8 mouse cellular contexts compared by ENCODE assay signal in genomic region chr11:95259088-95259849, GRCm38 (mm10). TPM values are rescaled to one million over a fixed set of nuclear protein-coding genes. Genes with fewer than 3 reads are reported as not detected.
DNase-seq lines count a peak whose midpoint lies in the region; ATAC-seq and TF ChIP-seq lines count a peak whose summit lies in the region.

No protein-coding gene starts in this region.

- H3K27ac ChIP-seq in hindbrain, embryonic 12.5 days = peak overlapping the region; percentile 57

- peaks cover 10% of the 10 kb centered on the region; the same call in 1 of the 2 replicates for H3K4me1 ChIP-seq in hindbrain, embryonic 12.5 days

- under 1% methylated on average over 70 of the region's 73 CpGs for WGBS in hindbrain, embryonic 12.5 days

- H3K27me3 ChIP-seq in Patski = no peaks in the 10 kb centered on the region
- H3K27me3 ChIP-seq in hindbrain, embryonic 12.5 days = peaks cover 8% of the 10 kb centered on the region

- H3K4me3 ChIP-seq in hindbrain, embryonic 12.5 days = peak overlapping the region; percentile 48

- peak; percentile 65 for DNase-seq in Patski (ENCODE audit: low read depth, low spot score)
- peak; percentile 93 to 97 for DNase-seq in cerebellum, postnatal 10 days
- DNase-seq in frontal cortex, postnatal 10 days (ENCODE audit: low spot score in 2 of 2) = peak; percentile 80 to 87
- DNase-seq in layer of hippocampus, postnatal 14 days (ENCODE audit: low spot score in 2 of 2) = peak; percentile 90 to 91
- DNase-seq in lung, postnatal 10 days = peak; percentile 95
- DNase-seq in ovary, postnatal 14 days (ENCODE audit: low spot score) = peak; percentile 95
- DNase-seq in thymus, postnatal 10 days (ENCODE audit: low spot score in 2 of 2) = peak; percentile 76 to 93

- CTCF ChIA-PET in Patski (lab: Charles Lee) = interaction anchor here (0.6 to 1.5 kb wide), 13 partner anchors 10 to 262 kb away, joined by 3 to 12 read pairs (median 3); no protein-coding TSS in a partner anchor

- TF ChIP-seq CTCF in Patski (IDR thresholded peaks at IDR 0.05) = no peak

- peak overlapping the region; percentile 78 for H3K4me2 ChIP-seq in hindbrain, embryonic 12.5 days (replicated peaks)

- peak overlapping the region; percentile 63 for H3K9ac ChIP-seq in hindbrain, embryonic 12.5 days

- peak; percentile 73 for ATAC-seq in Patski
- ATAC-seq in hindbrain, embryonic 12.5 days (ENCODE audit: low FRiP score) = peak; percentile 48; the same call in 1 of the 2 replicates

- no peaks in the 10 kb centered on the region for H3K9me3 ChIP-seq in hindbrain, embryonic 12.5 days (replicated peaks)

- no peaks in the 10 kb centered on the region for H3K36me3 ChIP-seq in hindbrain, embryonic 12.5 days

- POLR2A ChIA-PET in Patski (lab: Charles Lee) = no interaction called here

- in situ Hi-C loops in Patski (cut with MboI; ENCODE audit: low pct_unique_long_range_greater_than_20kb) = loop anchor here (5.0 to 10.0 kb wide), 2 partner anchors 214 to 263 kb away; partner anchors contain the start of gene Pdk2

RNA-seq across cellular contexts. Expression of gene Tac4, which starts 2.1 kb away (rescaled TPM):
- polyA plus RNA-seq in Patski (2021) = not detected
- polyA plus RNA-seq in hindbrain, embryonic 12.5 days (2016; fragmentation: Nextera tagmentation; extraction: Ambion mirVana) = 0.18 and 0.22 TPM in 2 replicates
- not detected for total RNA-seq in layer of hippocampus, postnatal 14 days (2021)

RNA-seq across cellular contexts. Expression of gene Kat7, which starts 50.8 kb away (rescaled TPM):
- 52.5 TPM for polyA plus RNA-seq in Patski (2021)
- polyA plus RNA-seq in hindbrain, embryonic 12.5 days (2016; fragmentation: Nextera tagmentation; extraction: Ambion mirVana) = 71.8 and 73.6 TPM in 2 replicates
- total RNA-seq in layer of hippocampus, postnatal 14 days (2021) = 10 to 100 TPM; 63.8 to 68.7 TPM

Comparison
In these comparisons a context has a peak if more than half of its experiments do, and no peak if none do; other contexts are left out.
1. Peak in every context shown above with its lines: DNase-seq, ATAC-seq, H3K4me3 ChIP-seq and H3K27ac ChIP-seq.